Mouse (Mus musculus) right cerebral cortex, adult 18-20 months (tissue): ENCODE data around the gene Pomp.
A peak's percentile ranks its signal among the peaks of the same experiment; 100 is the strongest.

Experiments used
- DNase-seq: peaks from one replicate; pipeline ENCODE4 v3.0.0; 2022; ENCODE audit warnings: mixed read lengths

The Pomp gene

GRCm38 (mm10) chr5:147860449-147861261 is at the start of gene Pomp:
TSS of gene Pomp (plus strand) at chr5:147860461.
- peak; percentile 95 for DNase-seq

GRCm38 (mm10) chr5:147812255-147813040 is 47.8 kb upstream of the Pomp start:
- DNase-seq = no peak

- DNase-seq = no peak
Observed at GRCm38 (mm10) chr5:147814971-147815370, 45.3 kb upstream of the Pomp start.

- no peak for DNase-seq
Observed at GRCm38 (mm10) chr5:147815592-147815991, 44.7 kb upstream of the Pomp start.

- DNase-seq = no peak
Observed at GRCm38 (mm10) chr5:147816465-147816864, 43.8 kb upstream of the Pomp start.

GRCm38 (mm10) chr5:147817747-147818496 is 42.3 kb upstream of the Pomp start:
- DNase-seq = no peak

- no peak for DNase-seq
Observed at GRCm38 (mm10) chr5:147818866-147819265, 41.4 kb upstream of the Pomp start.

GRCm38 (mm10) chr5:147819895-147820294 is 40.4 kb upstream of the Pomp start:
- DNase-seq = no peak

GRCm38 (mm10) chr5:147824021-147824605 is 36.1 kb upstream of the Pomp start:
- no peak for DNase-seq

GRCm38 (mm10) chr5:147825375-147825969 is 34.8 kb upstream of the Pomp start:
- DNase-seq = no peak

- DNase-seq = no peak
Observed at GRCm38 (mm10) chr5:147826091-147826490, 34.2 kb upstream of the Pomp start.

- DNase-seq = no peak
Observed at GRCm38 (mm10) chr5:147826546-147826945, 33.7 kb upstream of the Pomp start.

GRCm38 (mm10) chr5:147828846-147829245 is 31.4 kb upstream of the Pomp start:
- no peak for DNase-seq

- no peak for DNase-seq
Observed at GRCm38 (mm10) chr5:147832842-147833241, 27.4 kb upstream of the Pomp start.

- DNase-seq = no peak
Observed at GRCm38 (mm10) chr5:147834841-147835500, 25.3 kb upstream of the Pomp start.

- DNase-seq = no peak
Observed at GRCm38 (mm10) chr5:147839418-147839817, 20.8 kb upstream of the Pomp start.

- no peak for DNase-seq
Observed at GRCm38 (mm10) chr5:147843340-147843739, 16.9 kb upstream of the Pomp start.

- DNase-seq = no peak
Observed at GRCm38 (mm10) chr5:147845319-147845718, 14.9 kb upstream of the Pomp start.

- DNase-seq = no peak
Observed at GRCm38 (mm10) chr5:147847361-147847760, 12.9 kb upstream of the Pomp start.

- DNase-seq = peak; percentile 44
Observed at GRCm38 (mm10) chr5:147848164-147848863, 11.9 kb upstream of the Pomp start.

- no peak for DNase-seq
Observed at GRCm38 (mm10) chr5:147850194-147850593, 10.1 kb upstream of the Pomp start.
